ENCODE assay signal across 12 mouse cellular contexts in the genomic region with DNA sequence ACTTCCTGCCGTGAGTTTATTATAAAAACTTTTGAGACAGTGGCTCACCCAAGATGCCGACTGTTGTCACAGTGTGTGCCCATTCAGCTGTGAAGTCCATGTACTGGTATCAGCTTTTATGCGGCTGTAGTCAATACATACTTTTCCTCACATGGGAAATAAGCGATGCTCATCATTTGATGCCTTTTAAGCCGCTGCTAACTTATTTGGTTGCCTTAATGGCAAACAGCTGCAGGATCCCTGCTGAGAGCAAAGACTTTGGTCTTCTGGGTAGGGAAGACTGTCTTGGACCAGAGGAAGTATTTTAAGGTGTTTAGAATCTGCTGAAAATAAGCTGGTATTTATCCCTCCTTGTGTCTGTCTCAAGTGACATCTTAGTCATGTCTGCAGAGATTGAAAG. TPM values are rescaled to one million over a fixed set of nuclear protein-coding genes. Genes with fewer than 3 reads are reported as not detected.
DNase-seq lines count a peak whose midpoint lies in the region; ATAC-seq and TF ChIP-seq lines count a peak whose summit lies in the region.
"Had no signal": no experiment of that assay in that cellular context is flagged by ENCODE, and none has a peak within 500 bp of the region (broad histone marks: within the 10 kb centered on the region; RNA-seq: fewer than 3 reads in every experiment).

No protein-coding gene starts in this region.

- no peak for DNase-seq in kidney, postnatal 0 days (ENCODE audit: low spot score)
- DNase-seq in kidney, postnatal 36 days, result no peak
- peak; percentile 41 for DNase-seq in embryonic facial prominence, embryonic 14.5 days (ENCODE audit: low spot score)
- no peak for DNase-seq in hindbrain, embryonic 14.5 days (ENCODE audit: low spot score)
- no peak for DNase-seq in thymus, postnatal 0 days (ENCODE audit: low spot score)
- DNase-seq: adrenal gland, postnatal 10 days; cerebellum, postnatal 14 days; gastrocnemius, postnatal 25 days; layer of hippocampus, adult 9-11 months had no signal

- WGBS in kidney, postnatal 0 days, result 38% methylated on average over 5 of the region's 5 CpGs
- 17% methylated on average over 5 of the region's 5 CpGs for WGBS in embryonic facial prominence, embryonic 14.5 days
- WGBS in hindbrain, embryonic 14.5 days, result 60% methylated on average over 5 of the region's 5 CpGs

- ATAC-seq in kidney, postnatal 0 days (replicated peaks; ENCODE audit: low FRiP score, low read depth), result no peak
- ATAC-seq in embryonic facial prominence, embryonic 14.5 days (ENCODE audit: low read depth), result no peak
- no peak for ATAC-seq in hindbrain, embryonic 14.5 days (ENCODE audit: low FRiP score)
- no peak for ATAC-seq in megakaryocyte progenitor cell, adult 5-6 weeks (replicated peaks; ENCODE audit: poor library complexity)
- ATAC-seq in erythroblast, adult 5-6 weeks (replicated peaks; ENCODE audit: low FRiP score, poor library complexity, severe bottlenecking), result no peak

- peak overlapping the region; percentile 26; the same call in 1 of the 2 replicates for H3K27ac ChIP-seq in kidney, postnatal 0 days
- H3K27ac ChIP-seq in embryonic facial prominence, embryonic 14.5 days (replicated peaks; ENCODE audit: low read depth, low read length), result peak overlapping the region; percentile 28; the same call in 1 of the 2 replicates
- H3K27ac ChIP-seq in hindbrain, embryonic 14.5 days, result no peak overlapping the region

- peaks cover 21% of the 10 kb centered on the region for H3K79me2 ChIP-seq in myocyte (ENCODE audit: control insufficient read depth, insufficient read depth)

- no peak overlapping the region for H3K9ac ChIP-seq in kidney, postnatal 0 days (ENCODE audit: low read depth, low read length)
- H3K9ac ChIP-seq in embryonic facial prominence, embryonic 14.5 days (ENCODE audit: low read depth, low read length), result peak overlapping the region; percentile 78
- no peak overlapping the region for H3K9ac ChIP-seq in hindbrain, embryonic 14.5 days

- H3K4me1 ChIP-seq in kidney, postnatal 0 days (replicated peaks; ENCODE audit: insufficient read depth, low read length), result no peaks in the 10 kb centered on the region
- peaks cover 18% of the 10 kb centered on the region; the same call in 1 of the 2 replicates for H3K4me1 ChIP-seq in embryonic facial prominence, embryonic 14.5 days (ENCODE audit: control insufficient read depth, insufficient read depth, low read length)
- H3K4me1 ChIP-seq in hindbrain, embryonic 14.5 days (replicated peaks; ENCODE audit: control insufficient read depth, insufficient read depth, low read length), result no peaks in the 10 kb centered on the region; the same call in 1 of the 2 replicates

- H3K9me3 ChIP-seq in kidney, postnatal 0 days (replicated peaks; ENCODE audit: low read length), result no peaks in the 10 kb centered on the region
- no peaks in the 10 kb centered on the region for H3K9me3 ChIP-seq in embryonic facial prominence, embryonic 14.5 days (ENCODE audit: control insufficient read depth, low read length)
- H3K9me3 ChIP-seq in hindbrain, embryonic 14.5 days (ENCODE audit: control insufficient read depth, low read length), result no peaks in the 10 kb centered on the region

- TF ChIP-seq POLR2A in myocyte (IDR thresholded peaks at IDR 0.05; ENCODE audit: insufficient read length, low read depth), result no peak

- peak overlapping the region; percentile 69 for H3K4me3 ChIP-seq in kidney, postnatal 0 days (replicated peaks; ENCODE audit: low read depth, low read length)
- H3K4me3 ChIP-seq in embryonic facial prominence, embryonic 14.5 days (ENCODE audit: low read depth, low read length), result peak overlapping the region; percentile 74
- H3K4me3 ChIP-seq in hindbrain, embryonic 14.5 days (replicated peaks; ENCODE audit: low read length), result no peak overlapping the region
- no peak overlapping the region for H3K4me3 ChIP-seq in myocyte

- no peaks in the 10 kb centered on the region for H3K27me3 ChIP-seq in kidney, postnatal 0 days (ENCODE audit: insufficient read depth, low read length)
- no peaks in the 10 kb centered on the region for H3K27me3 ChIP-seq in embryonic facial prominence, embryonic 14.5 days (replicated peaks; ENCODE audit: control insufficient read depth, insufficient read depth, low read length)
- H3K27me3 ChIP-seq in hindbrain, embryonic 14.5 days (ENCODE audit: control insufficient read depth, insufficient read depth, low read length), result no peaks in the 10 kb centered on the region
- no peaks in the 10 kb centered on the region for H3K27me3 ChIP-seq in myocyte (ENCODE audit: control insufficient read depth, insufficient read depth, insufficient read length)

- no peak for TF ChIP-seq CTCF in kidney, postnatal 0 days (IDR thresholded peaks at IDR 0.05; ENCODE audit: low read depth)

- H3K36me3 ChIP-seq in kidney, postnatal 0 days (ENCODE audit: insufficient read depth, low read length), result no peaks in the 10 kb centered on the region
- H3K36me3 ChIP-seq in embryonic facial prominence, embryonic 14.5 days (ENCODE audit: control insufficient read depth, insufficient read depth, low read length), result no peaks in the 10 kb centered on the region
- H3K36me3 ChIP-seq in hindbrain, embryonic 14.5 days (replicated peaks; ENCODE audit: control insufficient read depth, insufficient read depth), result no peaks in the 10 kb centered on the region
- no peaks in the 10 kb centered on the region for H3K36me3 ChIP-seq in myocyte (ENCODE audit: control insufficient read depth, insufficient read depth)

- H3K4me2 ChIP-seq in kidney, postnatal 0 days (ENCODE audit: low read length), result peak overlapping the region; percentile 96
- H3K4me2 ChIP-seq in embryonic facial prominence, embryonic 14.5 days (ENCODE audit: low read depth, low read length), result peak overlapping the region; percentile 91
- H3K4me2 ChIP-seq in hindbrain, embryonic 14.5 days (replicated peaks), result peak overlapping the region; percentile 100
- peak overlapping the region; percentile 98 for H3K4me2 ChIP-seq in myocyte (ENCODE audit: low read depth)

- no peak overlapping the region for H3ac ChIP-seq in myocyte (ENCODE audit: control insufficient read depth, insufficient read length)

TF ChIP-seq in myocyte, 11 proteins besides CTCF, POLR2A, EP300 and RAD21:
- TF ChIP-seq TCF12 (IDR thresholded peaks at IDR 0.05; ENCODE audit: insufficient read depth, poor library complexity, severe bottlenecking) (no peak), MYOD1 (IDR thresholded peaks at IDR 0.05; ENCODE audit: control insufficient read depth in 1 of 3, insufficient read length in 2 of 3, low read depth in 2 of 3) (peak in 1 of 3 experiments; percentile 44), MYOG (IDR thresholded peaks at IDR 0.05; ENCODE audit: control insufficient read depth in 1 of 3, insufficient read depth in 1 of 3, insufficient read length in 2 of 3, low read depth in 2 of 3) (peak in 1 of 3 experiments; percentile 30)

RNA-seq across cellular contexts. Expression of gene Sema5a, which starts 2.7 kb away (rescaled TPM):
- 21.0 and 22.1 TPM in 2 replicates for polyA plus RNA-seq in kidney, postnatal 0 days (2015; fragmentation: Nextera tagmentation; extraction: Ambion mirVana)
- 26.7 and 27.6 TPM in 2 replicates for polyA plus RNA-seq in embryonic facial prominence, embryonic 14.5 days (2014; fragmentation: Nextera tagmentation; extraction: Ambion mirVana)
- 12.0 and 13.6 TPM in 2 replicates for polyA plus RNA-seq in hindbrain, embryonic 14.5 days (2014; fragmentation: Nextera tagmentation; extraction: Ambion mirVana)
- 7.1 TPM for polyA plus RNA-seq in myocyte (2012; fragmentation: generic; extraction: Trizol)
- polyA plus RNA-seq in thymus, postnatal 0 days (2015; fragmentation: Nextera tagmentation; extraction: Ambion mirVana), result 0.57 and 0.65 TPM in 2 replicates
- not detected in 2 replicates for total RNA-seq in megakaryocyte progenitor cell, adult 5-6 weeks (2015)
- total RNA-seq in megakaryocyte progenitor cell, adult 5-6 weeks (2017), result not detected in 2 replicates
- not detected in 2 replicates for total RNA-seq in erythroblast, adult 5-6 weeks (2015; ENCODE audit: low replicate concordance)
- 1.3 TPM in 1 of 2 replicates, not detected in the other for total RNA-seq in erythroblast, adult 5-6 weeks (2017; ENCODE audit: low replicate concordance)

Comparison
In these comparisons a context has a peak if more than half of its experiments do, and no peak if none do; other contexts are left out.
1. H3K4me3 ChIP-seq: peak in kidney, postnatal 0 days (single experiment) and embryonic facial prominence, embryonic 14.5 days (single experiment); none in hindbrain, embryonic 14.5 days (single experiment) and myocyte (single experiment).
2. Peak in every context shown above with its lines, with median percentiles within 50 percentile points of each other: H3K4me2 ChIP-seq.